Mouse (Mus musculus): ENCODE results near the gene Cpne5. TPM values are rescaled to one million over a fixed set of nuclear protein-coding genes. Genes with fewer than 3 reads are reported as not detected.

Cpne5 gene
- polyA plus RNA-seq, 2 experiments, result 14.7 TPM

- H3K27me3 ChIP-seq (ENCODE audit: control insufficient read depth, insufficient read depth, low read length), result no peaks in the 10 kb centered on the region
- peaks cover 11% of the 10 kb centered on the region for H3K4me1 ChIP-seq (ENCODE audit: control insufficient read depth, insufficient read depth, low read length)
- H3K4me3 ChIP-seq (replicated peaks; ENCODE audit: low read length), result no peak overlapping the region
- WGBS, result 91% methylated on average over 15 of the region's 15 CpGs
- ATAC-seq (ENCODE audit: low FRiP score, low read depth), result no peak
- no peak overlapping the region for H3K27ac ChIP-seq (replicated peaks; ENCODE audit: low read depth, low read length)
- DNase-seq (ENCODE audit: low spot score), result no peak
- H3K4me2 ChIP-seq (replicated peaks; ENCODE audit: low read depth, low read length, severe bottlenecking), result no peak overlapping the region
- no peak overlapping the region for H3K9ac ChIP-seq (ENCODE audit: low read depth, low read length, severe bottlenecking)
- H3K9me3 ChIP-seq (ENCODE audit: control insufficient read depth, low read length), result no peaks in the 10 kb centered on the region
- TF ChIP-seq POLR2A (IDR thresholded peaks at IDR 0.05; ENCODE audit: borderline replicate concordance, extremely low read depth, insufficient read depth, insufficient read length), result no peak
- peaks cover 48% of the 10 kb centered on the region for H3K36me3 ChIP-seq (ENCODE audit: control insufficient read depth, insufficient read depth, low read length)
Observed at GRCm38 (mm10) chr17:29260501-29260900, 22.5 kb upstream of the Cpne5 start.

GRCm38 (mm10) chr17:29259489-29259888 is 21.5 kb upstream of the Cpne5 start:
- H3K4me2 ChIP-seq (replicated peaks; ENCODE audit: low read depth, low read length, severe bottlenecking), result no peak overlapping the region
- peak; percentile 66 for DNase-seq (ENCODE audit: low spot score)
- H3K36me3 ChIP-seq (ENCODE audit: control insufficient read depth, insufficient read depth, low read length), result peaks cover 48% of the 10 kb centered on the region
- H3K4me1 ChIP-seq (ENCODE audit: control insufficient read depth, insufficient read depth, low read length), result peaks cover 6% of the 10 kb centered on the region
- no peak for TF ChIP-seq POLR2A (IDR thresholded peaks at IDR 0.05; ENCODE audit: borderline replicate concordance, extremely low read depth, insufficient read depth, insufficient read length)
- H3K27me3 ChIP-seq (ENCODE audit: control insufficient read depth, insufficient read depth, low read length), result no peaks in the 10 kb centered on the region
- H3K27ac ChIP-seq (replicated peaks; ENCODE audit: low read depth, low read length), result no peak overlapping the region
- ATAC-seq (ENCODE audit: low FRiP score, low read depth), result 0 out of 2 replicates have a peak, but pooled peaks have one; percentile 48
- no peaks in the 10 kb centered on the region for H3K9me3 ChIP-seq (ENCODE audit: control insufficient read depth, low read length)
- no peak overlapping the region for H3K4me3 ChIP-seq (replicated peaks; ENCODE audit: low read length)
- 7% methylated on average over 3 of the region's 3 CpGs for WGBS
- no peak overlapping the region for H3K9ac ChIP-seq (ENCODE audit: low read depth, low read length, severe bottlenecking)

GRCm38 (mm10) chr17:29258921-29259320 is 21.0 kb upstream of the Cpne5 start:
- Histone ChIP-seq H3K4me3 (replicated peaks; ENCODE audit: low read length) (no peak overlapping the region), H3K27ac (replicated peaks; ENCODE audit: low read depth, low read length) (no peak overlapping the region), H3K9me3 (ENCODE audit: control insufficient read depth, low read length) (no peaks in the 10 kb centered on the region), H3K4me2 (replicated peaks; ENCODE audit: low read depth, low read length, severe bottlenecking) (no peak overlapping the region), H3K4me1 (ENCODE audit: control insufficient read depth, insufficient read depth, low read length) (peaks cover 3% of the 10 kb centered on the region; the same call in 1 of the 2 replicates), H3K27me3 (ENCODE audit: control insufficient read depth, insufficient read depth, low read length) (no peaks in the 10 kb centered on the region), H3K9ac (ENCODE audit: low read depth, low read length, severe bottlenecking) (no peak overlapping the region), H3K36me3 (ENCODE audit: control insufficient read depth, insufficient read depth, low read length) (peaks cover 52% of the 10 kb centered on the region)
- no peak for TF ChIP-seq POLR2A (IDR thresholded peaks at IDR 0.05; ENCODE audit: borderline replicate concordance, extremely low read depth, insufficient read depth, insufficient read length)
- 93% methylated on average over 2 of the region's 2 CpGs for WGBS
- ATAC-seq (ENCODE audit: low FRiP score, low read depth) (no peak), DNase-seq (ENCODE audit: low spot score) (no peak)

- no peak for DNase-seq (ENCODE audit: low spot score)
- no peaks in the 10 kb centered on the region for H3K27me3 ChIP-seq (ENCODE audit: control insufficient read depth, insufficient read depth, low read length)
- no peak overlapping the region for H3K4me2 ChIP-seq (replicated peaks; ENCODE audit: low read depth, low read length, severe bottlenecking)
- no peak overlapping the region for H3K27ac ChIP-seq (replicated peaks; ENCODE audit: low read depth, low read length)
- no peaks in the 10 kb centered on the region for H3K9me3 ChIP-seq (ENCODE audit: control insufficient read depth, low read length)
- peaks cover 3% of the 10 kb centered on the region; the same call in 1 of the 2 replicates for H3K4me1 ChIP-seq (ENCODE audit: control insufficient read depth, insufficient read depth, low read length)
- no peak overlapping the region for H3K9ac ChIP-seq (ENCODE audit: low read depth, low read length, severe bottlenecking)
- H3K4me3 ChIP-seq (replicated peaks; ENCODE audit: low read length), result no peak overlapping the region
- TF ChIP-seq POLR2A (IDR thresholded peaks at IDR 0.05; ENCODE audit: borderline replicate concordance, extremely low read depth, insufficient read depth, insufficient read length), result no peak
- no peak for ATAC-seq (ENCODE audit: low FRiP score, low read depth)
- WGBS, result 69% methylated on average over 10 of the region's 10 CpGs
- H3K36me3 ChIP-seq (ENCODE audit: control insufficient read depth, insufficient read depth, low read length), result peaks cover 52% of the 10 kb centered on the region
Observed at GRCm38 (mm10) chr17:29258025-29258558, 20.1 kb upstream of the Cpne5 start.

GRCm38 (mm10) chr17:29257001-29257511 is 19.1 kb upstream of the Cpne5 start:
- ATAC-seq (ENCODE audit: low FRiP score, low read depth) (no peak), DNase-seq (ENCODE audit: low spot score) (no peak)
- Histone ChIP-seq H3K9ac (ENCODE audit: low read depth, low read length, severe bottlenecking) (no peak overlapping the region; the same call in 1 of the 2 replicates), H3K27me3 (ENCODE audit: control insufficient read depth, insufficient read depth, low read length) (no peaks in the 10 kb centered on the region), H3K4me1 (ENCODE audit: control insufficient read depth, insufficient read depth, low read length) (peaks cover under 1% of the 10 kb centered on the region; the same call in 1 of the 2 replicates), H3K4me2 (replicated peaks; ENCODE audit: low read depth, low read length, severe bottlenecking) (no peak overlapping the region), H3K9me3 (ENCODE audit: control insufficient read depth, low read length) (no peaks in the 10 kb centered on the region), H3K4me3 (replicated peaks; ENCODE audit: low read length) (no peak overlapping the region), H3K36me3 (ENCODE audit: control insufficient read depth, insufficient read depth, low read length) (peaks cover 57% of the 10 kb centered on the region), H3K27ac (replicated peaks; ENCODE audit: low read depth, low read length) (no peak overlapping the region)
- WGBS, result 96% methylated on average over 10 of the region's 10 CpGs
- no peak for TF ChIP-seq POLR2A (IDR thresholded peaks at IDR 0.05; ENCODE audit: borderline replicate concordance, extremely low read depth, insufficient read depth, insufficient read length)

Data from limb, embryonic 14.5 days (tissue).